Mouse (Mus musculus) testis, adult 2 months (tissue): ENCODE results near the gene Pllp.

Source experiments
- CTCF ChIP-seq: fragments of 200-500 bp; IDR thresholded peaks from 2 replicates; pipeline ENCODE4 v1.5.1; 2012; ENCODE audit warnings: low read depth, mild to moderate bottlenecking, inconsistent platforms, low read length, moderate library complexity; ENCODE audit not compliant: control insufficient read depth, insufficient read depth, insufficient replicate concordance
- POLR2A ChIP-seq: fragments of 200-500 bp; IDR thresholded peaks from 2 replicates; pipeline ENCODE4 v1.6.1; 2012; ENCODE audit warnings: low read depth, mild to moderate bottlenecking, inconsistent platforms, low read length, moderate library complexity; ENCODE audit not compliant: control insufficient read depth

GRCm38 (mm10) chr8:94649496-94649895, 46.6 kb downstream of the Pllp start:
- TF ChIP-seq POLR2A (no peak), CTCF (no peak)
